Mouse (Mus musculus): ENCODE results near the gene Nudt15.

Nudt15 gene

DNA sequence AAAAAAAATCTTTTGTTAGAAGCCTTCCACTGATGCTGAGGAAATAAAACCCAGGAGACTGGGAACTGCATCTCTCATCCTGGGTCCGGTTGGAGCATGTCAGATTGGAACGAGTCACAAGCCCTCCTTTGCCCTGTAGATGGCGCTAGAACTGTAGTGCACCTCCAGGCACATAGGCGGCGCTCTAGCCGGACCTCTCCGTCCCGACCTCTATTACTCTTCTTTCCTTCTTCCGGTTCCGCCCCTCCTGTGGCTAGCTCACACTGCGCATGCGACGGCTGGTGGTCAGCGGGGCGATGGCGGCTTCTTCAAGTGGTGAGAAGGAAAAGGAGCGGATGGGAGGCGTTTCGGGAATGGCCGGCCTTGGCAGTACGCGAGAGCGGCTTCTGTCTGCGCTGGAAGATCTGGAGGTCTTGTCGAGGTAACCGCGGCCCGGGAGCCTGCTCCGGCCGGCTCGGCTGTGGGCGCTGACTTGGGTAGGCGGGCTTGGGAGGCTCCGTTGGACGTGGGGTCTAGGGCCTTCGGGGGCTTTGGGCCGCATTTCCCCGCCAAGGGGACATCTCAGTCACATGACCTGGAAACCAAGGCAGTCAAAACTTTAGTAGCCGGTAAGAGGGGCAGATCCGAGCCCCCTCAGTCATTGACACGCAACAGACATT lies 38.1 kb downstream of the Nudt15 start, which contains the start of gene Med4:
Gene Med4 (plus strand): TSS at position 261 of the 659 bp plus-strand sequence.
- in situ Hi-C loops (cut with MboI; ENCODE audit: low pct_unique_long_range_greater_than_20kb in 1 of 2, low sequenced_read_pairs in 2 of 2, unreplicated experiment in 1 of 2), result no loop called here

DNA sequence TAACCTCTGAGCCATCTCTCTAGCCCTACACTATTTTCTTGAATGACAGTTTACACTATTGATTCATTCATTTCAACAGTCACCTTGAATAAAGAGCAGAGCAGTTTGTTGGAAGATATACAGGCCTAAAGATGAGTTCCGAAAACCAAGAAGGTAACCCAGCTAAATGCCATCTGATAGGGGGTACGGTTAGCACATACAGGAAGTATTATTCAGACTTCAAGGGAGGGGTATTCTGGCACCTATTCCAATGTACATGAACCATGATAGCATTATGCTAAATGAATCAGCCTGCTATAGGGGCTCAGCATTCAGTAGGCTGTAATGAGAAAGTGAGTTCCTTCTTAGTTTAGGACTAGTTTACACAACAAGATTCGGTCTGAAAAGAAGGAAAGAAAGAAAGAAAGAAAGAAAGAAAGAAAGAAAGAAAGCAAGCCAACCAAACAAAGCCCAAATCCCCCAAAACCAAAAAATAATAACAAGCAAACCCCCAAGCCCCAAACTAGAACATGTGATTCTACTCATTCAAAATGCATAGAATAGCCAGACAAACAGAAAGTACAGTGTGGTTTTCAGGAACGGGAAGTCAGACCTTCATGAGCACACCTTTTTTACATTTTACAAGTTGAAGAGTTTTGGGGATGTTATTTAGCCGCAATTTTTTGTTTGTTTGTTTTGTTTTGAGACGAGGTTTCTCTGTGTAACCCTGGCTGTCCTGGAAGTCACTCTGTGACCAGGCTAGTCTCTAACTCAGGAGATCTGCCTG lies 39.2 kb downstream of the Nudt15 start:
- in situ Hi-C loops (cut with MboI; ENCODE audit: low pct_unique_long_range_greater_than_20kb in 1 of 2, low sequenced_read_pairs in 2 of 2, unreplicated experiment in 1 of 2), result no loop called here

- in situ Hi-C loops (cut with MboI; ENCODE audit: low pct_unique_long_range_greater_than_20kb in 1 of 2, low sequenced_read_pairs in 2 of 2, unreplicated experiment in 1 of 2), result no loop called here
These were observed 40.2 kb downstream of the Nudt15 start for GRCm38 (mm10) chr14:73507702-73508376.

- in situ Hi-C loops (cut with MboI; ENCODE audit: low pct_unique_long_range_greater_than_20kb in 1 of 2, low sequenced_read_pairs in 2 of 2, unreplicated experiment in 1 of 2), result no loop called here
These were observed 40.8 kb downstream of the Nudt15 start for GRCm38 (mm10) chr14:73507200-73507599.

DNA sequence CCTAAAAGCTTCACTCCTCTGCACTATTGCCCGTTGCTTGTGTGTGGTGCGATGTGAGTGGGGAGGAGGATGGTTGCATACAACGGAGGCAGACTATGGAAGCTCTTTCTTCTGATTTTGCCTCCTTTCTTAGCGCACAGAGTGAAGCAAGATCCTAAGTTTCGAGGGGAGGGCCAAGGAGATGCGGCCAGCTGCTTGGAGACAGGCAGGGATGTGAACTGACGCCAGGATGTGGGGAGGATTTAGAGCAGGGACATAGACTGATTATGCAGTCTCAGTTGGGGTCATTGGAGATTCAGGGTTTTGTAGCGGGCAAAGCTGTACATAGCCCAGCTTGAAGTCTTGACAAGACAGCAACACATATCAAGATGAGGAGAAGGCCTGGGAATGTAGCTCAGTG lies 41.8 kb downstream of the Nudt15 start:
- in situ Hi-C loops (cut with MboI; ENCODE audit: low pct_unique_long_range_greater_than_20kb in 1 of 2, low sequenced_read_pairs in 2 of 2, unreplicated experiment in 1 of 2), result no loop called here

GRCm38 (mm10) chr14:73503237-73503933 lies 44.7 kb downstream of the Nudt15 start:
- in situ Hi-C loops (cut with MboI; ENCODE audit: low pct_unique_long_range_greater_than_20kb in 1 of 2, low sequenced_read_pairs in 2 of 2, unreplicated experiment in 1 of 2), result no loop called here

- in situ Hi-C loops (cut with MboI; ENCODE audit: low pct_unique_long_range_greater_than_20kb in 1 of 2, low sequenced_read_pairs in 2 of 2, unreplicated experiment in 1 of 2), result no loop called here
These were observed 45.4 kb downstream of the Nudt15 start for GRCm38 (mm10) chr14:73502591-73503184.

DNA sequence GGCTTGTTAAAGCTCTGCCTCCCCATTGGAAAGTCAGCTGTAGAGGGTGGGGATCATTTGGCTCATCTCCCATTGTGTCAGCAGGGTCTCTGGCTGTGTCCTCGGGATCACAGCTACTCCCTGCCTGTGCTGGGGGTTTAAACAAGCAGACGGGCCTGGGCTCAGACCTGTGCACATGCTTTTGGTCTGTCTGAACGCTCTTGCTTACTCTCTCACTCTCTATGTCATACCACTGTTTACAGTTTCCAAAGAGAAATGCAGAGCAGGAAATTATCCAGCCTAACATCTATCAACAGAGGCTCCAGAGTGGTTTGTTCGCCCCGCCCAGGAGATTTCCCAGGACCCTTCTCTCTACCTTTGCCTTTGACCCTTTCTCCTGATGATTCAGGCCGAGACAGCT lies 46.3 kb downstream of the Nudt15 start:
- in situ Hi-C loops (cut with MboI; ENCODE audit: low pct_unique_long_range_greater_than_20kb in 1 of 2, low sequenced_read_pairs in 2 of 2, unreplicated experiment in 1 of 2), result no loop called here

DNA sequence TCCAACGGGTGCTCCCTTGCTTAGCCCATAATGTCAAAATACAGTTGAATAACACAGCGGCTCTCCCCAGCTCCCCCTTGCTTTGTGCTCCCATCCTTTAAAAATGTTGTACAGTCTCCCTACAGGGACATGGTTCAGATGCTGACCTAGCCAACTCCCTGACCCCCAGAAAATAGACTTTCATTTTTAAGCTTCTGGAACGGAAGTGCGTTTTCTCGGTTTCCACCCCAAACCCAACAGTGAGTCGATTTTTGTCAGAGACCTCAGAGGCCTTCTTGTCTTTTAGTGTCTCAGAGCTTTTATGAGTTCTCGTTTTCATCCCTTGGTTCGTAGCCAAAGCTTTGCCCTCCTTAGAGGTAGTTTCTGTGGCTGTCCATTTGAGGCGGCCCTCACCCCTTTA lies 46.8 kb downstream of the Nudt15 start:
- in situ Hi-C loops (cut with MboI; ENCODE audit: low pct_unique_long_range_greater_than_20kb in 1 of 2, low sequenced_read_pairs in 2 of 2, unreplicated experiment in 1 of 2), result no loop called here

- in situ Hi-C loops (cut with MboI; ENCODE audit: low pct_unique_long_range_greater_than_20kb in 1 of 2, low sequenced_read_pairs in 2 of 2, unreplicated experiment in 1 of 2), result no loop called here
These were observed 52.3 kb downstream of the Nudt15 start for GRCm38 (mm10) chr14:73495753-73496152.

DNA sequence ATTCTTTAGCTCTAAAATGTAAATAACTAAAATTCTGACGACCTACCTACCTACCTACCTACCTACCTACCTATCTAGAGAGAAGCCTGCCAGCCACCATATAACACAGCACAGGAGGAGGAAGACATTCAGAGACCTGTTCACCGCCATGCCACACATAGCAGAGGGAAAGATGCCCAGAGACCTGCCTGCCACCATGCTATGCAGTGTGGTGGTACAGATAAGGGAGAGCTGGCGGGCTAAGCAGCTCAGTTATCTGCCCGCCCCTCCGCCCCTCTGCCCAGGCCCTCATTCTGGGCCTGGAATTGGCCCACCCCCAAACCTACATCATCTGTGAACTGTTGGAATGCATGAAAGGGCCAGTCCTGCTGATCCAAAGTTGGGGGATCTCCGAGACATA lies 53.9 kb downstream of the Nudt15 start:
- in situ Hi-C loops (cut with MboI; ENCODE audit: low pct_unique_long_range_greater_than_20kb in 1 of 2, low sequenced_read_pairs in 2 of 2, unreplicated experiment in 1 of 2), result no loop called here

DNA sequence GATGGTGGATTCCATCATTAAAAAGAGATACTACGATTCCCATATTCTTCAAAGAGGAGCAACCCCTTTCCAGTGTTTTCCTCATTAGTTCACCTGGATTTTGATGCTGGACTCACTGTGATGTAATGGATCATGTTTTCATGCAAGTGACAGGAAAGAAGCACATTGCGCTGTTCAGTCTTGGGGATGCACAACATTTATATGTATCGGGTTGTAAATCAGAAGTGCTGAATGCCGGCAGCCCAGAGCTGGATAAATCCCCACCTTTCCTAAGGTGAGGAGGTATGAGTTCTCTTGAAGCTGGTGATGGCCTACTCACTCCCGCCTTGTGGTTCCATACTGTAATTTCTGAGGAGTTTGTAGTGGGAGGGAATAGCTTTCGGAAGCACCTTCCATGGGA lies 54.7 kb downstream of the Nudt15 start:
- in situ Hi-C loops (cut with MboI; ENCODE audit: low pct_unique_long_range_greater_than_20kb in 1 of 2, low sequenced_read_pairs in 2 of 2, unreplicated experiment in 1 of 2), result no loop called here

DNA sequence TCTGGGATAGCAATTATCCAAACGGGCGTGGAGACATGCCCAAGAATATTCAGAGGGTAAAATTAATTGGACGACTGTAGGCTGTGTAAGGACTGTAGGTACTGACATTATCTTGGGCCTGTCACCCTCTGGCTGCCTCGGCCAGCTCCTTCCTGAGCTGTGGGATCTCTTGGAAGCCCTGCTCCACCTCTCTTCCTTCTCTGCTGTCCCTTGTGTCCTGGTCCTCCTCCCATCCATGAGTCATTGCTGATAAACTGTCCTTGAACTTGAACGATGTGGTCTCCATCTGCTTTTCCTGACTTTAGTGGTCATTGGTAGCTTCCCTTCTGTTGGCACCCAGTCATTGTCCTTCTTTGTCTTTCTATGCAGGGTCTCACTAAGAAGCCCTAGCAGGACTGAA lies 61.4 kb downstream of the Nudt15 start:
- in situ Hi-C loops (cut with MboI; ENCODE audit: low pct_unique_long_range_greater_than_20kb in 1 of 2, low sequenced_read_pairs in 2 of 2, unreplicated experiment in 1 of 2), result no loop called here

DNA sequence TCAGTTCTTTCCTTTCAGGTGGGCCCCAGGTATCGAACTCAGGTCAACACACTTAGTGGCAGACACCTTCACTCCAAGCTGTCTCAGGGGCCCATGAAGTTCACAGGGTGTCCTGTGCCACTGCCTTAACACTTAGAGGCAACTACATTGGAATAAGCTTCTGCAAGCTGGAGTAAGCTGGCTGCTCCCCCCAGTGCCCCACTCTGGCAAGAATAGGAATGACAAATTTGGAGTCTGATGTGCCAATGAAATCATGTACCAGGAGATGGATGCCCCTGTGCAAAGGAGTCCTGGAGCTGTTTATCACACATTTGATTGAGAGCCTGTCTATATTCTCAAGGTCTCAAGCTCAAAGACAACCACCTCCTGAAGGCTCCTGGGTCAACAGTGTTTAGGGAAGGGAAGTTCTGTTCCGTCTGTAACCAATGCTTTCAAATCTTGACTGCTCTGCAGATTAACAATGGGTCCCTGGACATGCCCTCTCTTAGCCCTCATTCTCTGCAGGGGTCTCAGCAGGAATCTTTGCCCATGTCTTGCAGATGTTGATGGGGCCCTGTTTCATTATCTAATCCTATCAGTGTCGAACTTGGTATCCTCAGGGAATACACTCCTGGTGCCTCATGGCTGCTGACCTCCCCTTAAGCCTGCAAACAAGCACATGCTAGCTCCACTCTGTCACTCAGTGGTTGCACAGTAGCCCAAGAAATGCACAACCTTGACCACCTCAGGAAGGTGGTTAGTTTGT lies 63.5 kb downstream of the Nudt15 start:
- in situ Hi-C loops (cut with MboI; ENCODE audit: low pct_unique_long_range_greater_than_20kb in 1 of 2, low sequenced_read_pairs in 2 of 2, unreplicated experiment in 1 of 2), result no loop called here

DNA sequence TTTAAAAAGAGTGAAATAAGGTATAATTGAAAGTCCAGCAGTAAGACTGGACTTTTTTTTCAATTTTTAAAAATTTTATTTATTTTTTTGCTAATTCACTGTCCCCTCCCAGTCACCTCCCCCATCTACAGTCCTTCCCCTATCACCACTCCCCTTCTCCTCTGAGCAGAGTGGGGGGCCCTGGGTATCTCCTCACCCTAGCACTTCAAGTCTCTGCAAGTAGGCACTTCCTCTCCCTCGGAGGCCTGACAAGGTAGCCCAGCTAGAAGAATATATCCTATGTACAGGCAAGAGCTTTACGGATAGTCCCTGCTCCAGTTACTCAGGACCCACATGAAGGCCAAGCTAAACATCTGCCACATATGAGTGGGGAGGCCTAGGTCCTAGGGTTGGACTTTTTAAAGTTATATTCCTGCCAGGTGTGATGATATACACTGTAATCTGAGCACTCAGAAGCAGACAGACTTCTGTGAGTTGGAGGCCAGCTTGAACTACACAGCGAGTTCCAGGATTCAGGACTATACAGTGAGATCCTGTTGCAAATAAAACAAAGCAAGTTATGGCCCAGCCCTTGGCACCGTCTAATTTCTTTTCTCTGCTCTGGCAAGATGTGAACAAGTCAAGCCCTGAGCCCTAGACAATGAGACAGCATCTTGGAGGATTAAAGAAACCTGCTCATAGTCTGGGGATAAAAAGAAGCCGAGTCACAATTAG lies 64.4 kb downstream of the Nudt15 start:
- in situ Hi-C loops (cut with MboI; ENCODE audit: low pct_unique_long_range_greater_than_20kb in 1 of 2, low sequenced_read_pairs in 2 of 2, unreplicated experiment in 1 of 2), result no loop called here

DNA sequence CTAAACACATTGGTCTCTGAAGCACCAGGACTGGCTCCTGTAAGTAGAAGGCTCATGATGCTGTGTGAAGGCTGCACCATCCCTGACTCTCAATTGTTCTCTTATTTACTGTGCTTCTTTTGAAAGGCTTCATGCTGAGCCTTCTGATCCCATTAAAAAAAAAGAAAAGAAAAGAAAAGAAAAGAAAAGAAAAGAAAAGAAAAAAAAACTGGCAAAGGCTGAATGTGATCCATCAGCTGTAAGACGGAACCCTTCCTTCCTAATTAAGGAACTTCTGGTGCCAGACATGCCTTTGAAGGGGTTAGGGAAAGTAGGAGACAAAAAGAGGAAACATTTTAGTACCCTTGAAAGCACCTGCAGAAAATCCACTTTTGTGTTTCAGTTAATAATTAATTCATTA lies 68.3 kb downstream of the Nudt15 start:
- in situ Hi-C loops (cut with MboI; ENCODE audit: low pct_unique_long_range_greater_than_20kb in 1 of 2, low sequenced_read_pairs in 2 of 2, unreplicated experiment in 1 of 2), result no loop called here

DNA sequence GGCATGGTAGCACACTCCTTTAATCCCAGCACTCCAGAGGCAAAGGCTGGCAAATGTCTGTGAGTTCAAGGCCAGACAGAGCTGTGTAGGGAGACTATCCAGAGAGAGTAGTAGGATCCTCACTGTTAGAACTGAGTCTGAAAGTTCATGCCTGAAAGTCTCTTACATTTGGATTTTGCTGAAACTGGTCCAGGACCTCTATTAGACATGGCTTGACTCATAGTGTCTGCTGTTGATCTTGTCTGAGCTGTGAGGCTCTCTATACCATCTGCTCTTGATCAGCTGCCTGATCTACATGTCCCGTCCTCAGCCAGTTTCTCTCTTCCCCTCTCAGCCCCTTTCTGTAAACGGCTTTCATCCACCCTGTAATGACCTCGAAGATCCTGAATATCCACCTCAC lies 69.7 kb downstream of the Nudt15 start:
- in situ Hi-C loops (cut with MboI; ENCODE audit: low pct_unique_long_range_greater_than_20kb in 1 of 2, low sequenced_read_pairs in 2 of 2, unreplicated experiment in 1 of 2), result no loop called here
